In genomic region chr16:52194866-52195265, GRCm38 (mm10) we compare ENCODE assay signal across 22 mouse cellular contexts.
"Had no signal": no experiment of that assay in that cellular context is flagged by ENCODE, and none has a peak within 500 bp of the region (broad histone marks: within the 10 kb centered on the region; RNA-seq: fewer than 3 reads in every experiment).

No protein-coding gene starts in this region.

- H3K9ac ChIP-seq: forebrain, postnatal 0 days; heart, embryonic 12.5 days; hindbrain, embryonic 13.5 days; intestine, embryonic 15.5 days; limb, embryonic 13.5 days; limb, embryonic 15.5 days; liver, embryonic 12.5 days; liver, embryonic 14.5 days had no signal

- DNase-seq: forebrain, postnatal 0 days; heart, adult 18-20 months; heart, postnatal 14 days; heart, postnatal 36 days; kidney, adult 18-20 months; kidney, adult 8-10 months; kidney, postnatal 14 days; kidney, postnatal 36 days; layer of hippocampus, postnatal 36 days; left cerebral cortex, postnatal 4 days; lung, adult 18-20 months had no signal

- H3K27me3 ChIP-seq: heart, embryonic 12.5 days; hindbrain, embryonic 13.5 days; intestine, embryonic 15.5 days; limb, embryonic 13.5 days; limb, embryonic 15.5 days; liver, embryonic 12.5 days had no signal

- H3K36me3 ChIP-seq: intestine, embryonic 15.5 days had no signal

- H3K4me1 ChIP-seq: heart, embryonic 10.5 days; heart, embryonic 12.5 days; intestine, embryonic 15.5 days; limb, embryonic 13.5 days; limb, embryonic 15.5 days; liver, embryonic 12.5 days had no signal

- H3K27ac ChIP-seq: heart, embryonic 10.5 days; hindbrain, embryonic 13.5 days; intestine, embryonic 15.5 days; limb, embryonic 13.5 days; limb, embryonic 15.5 days; liver, embryonic 12.5 days; liver, embryonic 14.5 days had no signal

- H3K4me2 ChIP-seq: heart, embryonic 12.5 days; hindbrain, embryonic 13.5 days; intestine, embryonic 15.5 days; limb, embryonic 13.5 days; limb, embryonic 15.5 days; liver, embryonic 12.5 days had no signal

- H3K4me3 ChIP-seq: heart, embryonic 10.5 days; heart, embryonic 12.5 days; hindbrain, embryonic 13.5 days; intestine, embryonic 15.5 days; limb, embryonic 13.5 days; limb, embryonic 15.5 days; liver, embryonic 12.5 days had no signal

- H3K9me3 ChIP-seq: heart, embryonic 10.5 days; heart, embryonic 12.5 days; hindbrain, embryonic 13.5 days; intestine, embryonic 15.5 days; limb, embryonic 13.5 days; limb, embryonic 15.5 days; liver, embryonic 12.5 days had no signal

- ATAC-seq: forebrain, postnatal 0 days; hindbrain, embryonic 16.5 days; inflammation-experienced regulatory T-cells, adult 6 months; intestine, embryonic 15.5 days; intestine, postnatal 0 days; liver, embryonic 12.5 days had no signal
